Mouse (Mus musculus) MEL-GATA-1-ER (cell line): Measurements from ENCODE around the gene Banf1.
"Not testable (repeated sequence)": the region's sequence is repeated elsewhere in the genome, so short reads cannot be mapped to it uniquely, and the experiment has no call there.

Experiments used
- DNase-seq: peaks from one replicate; pipeline ENCODE4 v3.0.0-alpha.2; 2012; ENCODE audit warnings: low read depth; ENCODE audit errors: extremely low read depth

Gene Banf1

DNA sequence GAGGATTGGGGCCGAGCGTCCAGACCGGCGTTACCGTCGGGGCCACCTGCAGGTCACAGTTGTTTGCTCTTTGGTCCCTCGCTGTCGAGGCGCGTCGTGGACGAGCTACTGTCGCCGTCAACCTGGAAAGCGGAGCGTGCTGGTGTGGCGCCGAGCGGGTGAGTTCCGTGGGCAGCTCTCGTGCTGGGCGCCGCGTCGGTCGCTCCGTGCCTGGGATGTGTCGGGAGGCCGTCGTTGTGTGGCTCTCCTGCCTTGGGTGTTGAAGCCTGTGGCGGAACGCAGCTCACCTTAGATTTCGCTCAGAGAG is at the start of gene Banf1:
TSS of gene Banf1 (minus strand) at position 116 of the 307 bp plus-strand sequence.
- no peak for DNase-seq

DNA sequence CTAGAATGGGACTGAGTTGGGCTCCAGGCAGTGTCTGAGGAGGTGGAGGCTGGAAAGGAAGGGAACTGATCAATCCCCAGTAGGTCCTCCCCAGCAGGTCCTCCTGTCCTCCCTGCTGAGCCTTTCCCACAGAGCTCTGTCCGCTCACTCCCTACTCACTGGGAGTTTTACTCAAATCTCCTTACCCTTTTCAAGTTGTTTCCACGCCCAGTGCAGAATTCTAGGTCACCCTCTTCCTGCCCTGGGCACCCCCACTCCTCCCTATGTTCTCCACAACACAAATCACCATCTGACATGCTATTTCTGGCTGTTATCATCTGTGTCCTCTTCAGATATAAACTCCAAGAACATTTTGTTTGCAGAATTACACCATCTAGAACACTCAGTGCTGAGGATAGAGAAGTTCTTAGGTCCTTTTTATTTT is 47.6 kb upstream of the Banf1 start:
- DNase-seq: no peak

DNA sequence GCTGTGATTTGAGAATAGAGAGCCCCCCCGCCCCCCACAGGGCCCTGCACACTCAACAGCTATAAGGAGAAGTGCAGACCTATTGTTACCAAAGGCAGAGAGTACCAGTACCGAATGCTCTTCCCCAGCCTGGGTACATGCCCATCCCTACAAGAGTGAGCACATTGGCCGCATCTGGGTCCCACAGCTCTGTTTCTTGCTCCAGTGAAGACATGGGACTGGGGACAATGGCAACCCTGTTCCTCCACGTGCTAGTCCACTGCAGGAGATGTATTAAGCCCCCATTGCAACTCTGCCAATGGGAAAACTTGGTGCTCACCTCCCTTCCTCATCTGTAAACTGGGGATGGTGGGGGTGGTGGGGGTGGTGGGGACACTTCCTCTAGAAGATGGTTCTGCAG is 46.9 kb upstream of the Banf1 start:
- DNase-seq: no peak

DNA sequence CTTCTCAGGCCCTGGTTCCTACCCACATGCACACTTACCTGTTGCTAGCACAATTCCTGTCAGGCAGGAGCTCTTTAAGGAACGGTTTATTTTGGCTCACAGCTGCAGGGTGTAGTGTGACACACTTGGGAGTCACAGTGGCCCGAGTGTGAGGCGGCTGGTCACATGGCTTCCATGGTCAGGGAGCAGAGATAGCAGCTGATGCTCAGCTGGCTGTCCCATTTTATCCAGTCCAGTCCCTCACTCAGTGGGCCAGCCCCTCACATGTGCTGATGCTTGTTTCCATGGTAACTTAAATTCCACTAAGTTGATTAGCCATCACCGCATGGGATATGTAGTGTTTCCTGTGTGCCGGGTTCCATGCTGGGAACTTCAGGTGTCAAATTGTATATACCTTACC is 45.0 kb upstream of the Banf1 start:
- no peak for DNase-seq

- DNase-seq: no peak
Measured at GRCm38 (mm10) chr19:5410641-5411040, 43.7 kb upstream of the Banf1 start.

GRCm38 (mm10) chr19:5409068-5409467 is 42.1 kb upstream of the Banf1 start:
- no peak for DNase-seq

- DNase-seq: no peak
Measured at GRCm38 (mm10) chr19:5408057-5409001, 41.4 kb upstream of the Banf1 start.

DNA sequence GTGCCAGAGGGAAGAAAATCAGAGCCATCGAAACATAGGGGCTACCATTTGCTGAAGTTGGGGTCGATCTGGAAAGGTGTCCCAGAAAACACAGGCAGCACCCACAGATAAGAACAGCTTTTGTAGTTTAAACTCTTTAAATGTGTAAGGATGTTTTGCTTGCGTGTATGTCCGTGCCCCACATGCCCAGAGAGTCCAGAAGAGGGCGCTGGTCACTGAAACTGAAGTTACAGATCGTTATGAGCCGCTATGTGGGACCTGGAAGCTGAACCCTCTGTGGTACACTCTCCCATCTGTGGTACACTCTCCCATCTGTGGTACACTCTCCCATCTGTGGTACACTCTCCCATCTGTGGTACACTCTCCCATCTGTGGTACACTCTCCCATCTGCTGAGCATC is 40.2 kb upstream of the Banf1 start:
- DNase-seq: peak; percentile 65

DNA sequence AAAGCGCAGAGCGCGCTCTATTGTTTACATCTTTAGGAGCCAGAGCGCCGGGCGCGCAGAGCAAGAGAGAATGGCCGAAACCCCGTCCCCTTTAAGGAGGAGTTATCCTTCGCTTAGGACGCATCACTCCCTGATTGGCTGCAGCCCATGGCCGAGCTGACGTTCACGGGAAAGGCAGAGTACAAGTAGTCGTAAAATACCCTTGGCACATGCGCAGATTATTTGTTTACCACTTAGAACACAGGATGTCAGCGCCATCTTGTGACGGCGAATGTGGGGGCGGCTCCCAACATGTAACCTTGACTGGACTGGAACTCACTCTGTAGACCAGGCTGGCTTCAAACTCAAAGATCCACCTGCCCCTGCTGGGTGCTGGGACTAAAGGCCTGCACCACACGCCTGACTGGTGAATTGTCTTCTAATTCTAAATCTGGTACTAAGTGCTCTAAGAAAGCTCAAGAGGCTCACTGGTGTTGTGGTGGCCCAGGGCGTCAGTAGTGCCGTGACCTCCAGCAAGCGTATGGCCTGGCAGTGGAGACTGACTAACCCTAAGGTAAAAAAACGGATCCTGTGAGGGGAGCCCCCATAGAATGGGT is 39.7 kb upstream of the Banf1 start:
- not testable (repeated sequence) for DNase-seq

DNA sequence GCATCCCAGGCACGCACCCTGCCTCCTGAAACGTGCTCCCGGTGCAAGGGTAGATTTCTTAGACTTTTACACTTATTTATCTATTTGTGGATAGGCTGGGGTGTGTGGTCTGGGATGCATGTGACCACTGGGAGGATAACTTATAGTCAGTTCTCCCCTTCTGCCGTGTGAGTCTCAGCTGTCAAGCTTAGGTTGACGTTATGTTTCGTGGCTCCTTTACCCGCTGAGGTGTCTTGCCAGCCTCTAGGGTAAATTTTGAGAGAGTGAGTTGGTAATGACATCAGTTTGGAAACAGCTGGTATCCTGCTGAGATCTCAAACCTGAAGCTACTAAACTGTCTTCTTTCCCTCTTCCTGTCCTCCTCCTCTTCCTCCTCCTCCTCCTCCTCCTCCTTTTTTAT is 39.0 kb upstream of the Banf1 start:
- DNase-seq: no peak

DNA sequence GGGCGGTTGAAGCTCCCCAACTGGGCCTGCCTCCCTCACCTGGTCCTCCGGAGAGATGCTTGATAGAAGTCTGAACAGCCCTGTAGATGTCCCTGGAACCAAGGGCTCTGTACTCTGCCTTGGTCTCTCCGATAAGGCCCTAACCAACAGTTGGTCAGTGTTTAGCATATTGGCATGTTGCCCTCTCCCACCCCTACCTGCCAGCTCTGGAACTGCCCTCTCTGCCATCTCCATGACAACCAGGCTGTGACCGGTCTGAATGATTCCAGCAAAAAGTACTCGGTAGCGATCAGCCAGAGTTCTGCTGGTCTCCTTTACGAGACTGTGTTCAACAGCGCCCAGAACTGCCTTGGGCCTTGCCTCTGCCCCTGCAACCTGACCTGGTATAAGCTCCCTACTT is 35.3 kb upstream of the Banf1 start, which contains the start of gene Tsga10ip:
TSS of gene Tsga10ip (minus strand) at position 234 of the 400 bp plus-strand sequence.
- no peak for DNase-seq

DNA sequence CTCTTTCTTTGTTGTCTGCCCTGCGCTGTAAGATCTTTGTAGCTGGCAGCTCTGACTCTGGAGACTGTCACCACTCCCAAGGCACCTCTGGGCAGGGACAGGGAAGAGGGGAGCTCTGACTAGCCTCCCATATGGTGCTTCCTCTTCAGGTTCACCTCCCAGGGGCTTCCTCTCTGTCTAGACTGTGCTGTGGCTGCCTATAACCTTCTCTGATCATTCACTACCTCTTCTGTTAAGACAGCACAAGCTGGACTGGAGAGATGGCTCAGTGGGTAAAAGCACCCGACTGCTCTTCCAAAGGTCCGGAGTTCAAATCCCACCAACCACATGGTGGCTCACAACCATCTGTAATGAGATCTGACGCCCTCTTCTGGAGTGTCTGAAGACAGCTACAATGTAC is 34.1 kb upstream of the Banf1 start:
- not testable (repeated sequence) for DNase-seq

GRCm38 (mm10) chr19:5395371-5395770 is 28.4 kb upstream of the Banf1 start:
- DNase-seq: no peak

- DNase-seq: no peak
Measured at GRCm38 (mm10) chr19:5394168-5394567, 27.2 kb upstream of the Banf1 start.

DNA sequence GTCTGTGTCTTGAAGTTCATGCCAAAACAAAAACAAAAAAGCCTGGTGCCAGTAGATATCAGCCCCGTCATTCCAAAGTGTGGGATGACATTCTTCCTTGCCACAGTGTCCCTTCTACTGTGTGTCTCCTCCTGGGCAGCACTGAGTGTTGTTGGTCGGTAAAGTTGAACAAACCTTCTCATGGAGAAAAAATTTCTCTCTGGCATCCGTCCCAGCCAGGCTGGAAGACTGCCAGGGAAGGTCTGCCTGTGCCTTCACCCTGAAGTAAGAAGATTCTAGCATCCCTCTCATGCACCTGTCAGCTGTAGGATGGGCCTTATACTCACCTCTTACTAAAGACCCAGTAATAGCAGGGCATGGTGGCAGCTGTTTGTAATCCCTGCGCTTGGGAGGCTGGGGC is 25.9 kb upstream of the Banf1 start:
- DNase-seq: no peak

DNA sequence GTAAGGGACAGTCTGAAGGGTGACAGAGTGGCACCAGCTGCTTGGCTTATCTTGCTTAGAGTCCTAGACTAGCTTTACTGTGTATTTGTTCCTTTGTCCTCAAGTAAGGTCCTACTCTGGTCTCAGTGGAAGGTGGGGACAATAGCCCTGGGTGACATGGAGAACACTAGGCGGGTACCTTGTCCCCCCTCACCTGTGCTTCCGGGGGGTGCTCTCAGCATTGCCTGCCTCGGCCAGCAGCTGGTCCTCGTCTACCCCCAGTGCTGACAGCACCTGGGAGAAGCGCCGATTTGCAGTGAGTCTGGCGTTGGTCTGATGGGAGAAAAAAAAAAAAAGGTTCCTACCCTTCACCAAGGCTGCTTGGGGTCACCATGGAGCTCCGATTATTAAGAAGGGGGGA is 23.4 kb upstream of the Banf1 start:
- no peak for DNase-seq

DNA sequence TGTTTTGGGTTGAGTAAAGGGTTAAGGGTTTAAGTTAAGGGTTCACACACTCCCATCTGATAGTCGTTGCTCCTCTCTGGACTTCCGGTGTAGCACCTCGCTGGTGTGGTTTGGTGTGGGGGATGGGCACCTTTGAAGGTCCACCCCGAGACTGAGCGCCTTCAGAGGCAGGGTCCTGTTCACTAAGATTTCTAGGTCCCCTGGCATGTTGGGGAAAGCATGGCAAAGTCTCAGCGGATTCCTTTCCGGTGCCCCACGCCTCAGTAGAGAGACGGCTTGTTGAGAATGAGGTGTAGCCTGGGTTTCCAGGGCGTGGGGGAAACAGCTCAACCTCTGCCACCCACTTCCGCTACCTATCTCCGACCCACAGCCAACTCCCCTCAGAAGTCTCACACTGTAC is 22.7 kb upstream of the Banf1 start:
- DNase-seq: no peak

- peak; percentile 87 for DNase-seq
Measured at GRCm38 (mm10) chr19:5388588-5389242, 21.7 kb upstream of the Banf1 start, which contains the start of gene Sart1. Sart1 (minus strand) TSS chr19:5388703.

DNA sequence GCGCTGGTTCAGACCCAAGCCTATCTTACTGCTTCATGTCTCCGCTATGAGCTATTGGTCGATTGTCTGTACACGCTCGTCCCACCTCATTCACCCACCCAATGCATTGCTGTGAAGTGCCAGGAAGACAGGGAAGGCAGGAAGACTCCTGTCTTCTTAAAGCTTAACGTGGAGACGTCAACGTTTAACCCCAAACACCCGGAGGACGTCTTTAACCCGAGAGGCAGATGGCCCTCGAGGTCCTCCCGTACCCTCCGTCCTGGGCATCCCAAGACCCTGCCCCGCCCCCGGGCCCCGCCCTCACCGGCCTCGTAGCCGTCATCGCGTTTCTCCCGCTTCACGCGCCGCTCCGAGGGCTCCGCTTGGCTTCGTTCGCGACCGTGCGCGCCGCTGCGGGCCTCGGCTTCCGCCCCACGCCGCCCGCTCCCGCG is 21.1 kb upstream of the Banf1 start:
- DNase-seq: no peak

- DNase-seq: no peak
Measured at GRCm38 (mm10) chr19:5384715-5385114, 17.7 kb upstream of the Banf1 start.

DNA sequence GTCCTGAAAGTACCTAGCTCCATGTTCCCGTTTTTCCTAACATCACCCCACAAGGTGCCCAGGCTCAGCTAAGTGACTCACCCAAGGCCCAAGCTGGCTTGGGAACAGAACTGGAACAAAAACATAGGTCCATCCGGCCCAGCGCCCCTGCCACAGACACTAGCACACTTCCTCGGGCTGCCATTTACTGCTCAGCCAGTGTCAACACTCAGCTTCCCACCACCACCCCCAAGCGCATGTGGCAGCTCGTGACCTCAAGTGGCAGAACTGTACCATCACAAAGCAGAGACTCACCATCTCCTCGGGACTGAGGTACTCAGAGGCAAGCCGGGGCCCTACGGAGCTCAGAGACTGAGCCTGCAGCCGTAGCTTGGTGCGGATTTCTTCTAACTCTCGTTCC is 16.4 kb upstream of the Banf1 start:
- DNase-seq: no peak

GRCm38 (mm10) chr19:5377446-5377845 is 10.5 kb upstream of the Banf1 start:
- no peak for DNase-seq
